Mouse (Mus musculus) thymus, adult 2 months (tissue): ENCODE results near the gene 2700081O15Rik. TPM values are rescaled to one million over a fixed set of nuclear protein-coding genes. Genes with fewer than 3 reads are reported as not detected.

Experiments
- DNase-seq: peaks from one replicate; pipeline ENCODE4 v3.0.0; 2021
- H3K27ac ChIP-seq: fragments of 200-500 bp; 2 replicates; pipeline ENCODE4 v1.5.1; 2012; ENCODE audit warnings: low read length, control low read depth; ENCODE audit not compliant: control insufficient read depth, insufficient read depth
- H3K27me3 ChIP-seq: fragments of 200-500 bp; 2 replicates; pipeline ENCODE4 v1.6.1; 2012; ENCODE audit warnings: mild to moderate bottlenecking, low read length, moderate library complexity, mixed read lengths; ENCODE audit not compliant: control insufficient read depth, insufficient read depth
- H3K36me3 ChIP-seq: fragments of 200-500 bp; 2 replicates; pipeline ENCODE4 v1.6.1; 2012; ENCODE audit warnings: mild to moderate bottlenecking, low read length, moderate library complexity; ENCODE audit not compliant: control insufficient read depth, insufficient read depth
- H3K4me1 ChIP-seq: fragments of 200-500 bp; replicated peaks from 2 replicates; pipeline ENCODE4 v1.6.1; 2012; ENCODE audit warnings: low read length; ENCODE audit not compliant: control insufficient read depth, insufficient read depth
- H3K4me3 ChIP-seq: fragments of 200-500 bp; 2 replicates; pipeline ENCODE4 v1.5.1; 2012; ENCODE audit warnings: mild to moderate bottlenecking, low read length, control low read depth, moderate library complexity; ENCODE audit not compliant: control insufficient read depth, insufficient read depth
- CTCF ChIP-seq: fragments of 200-500 bp; IDR thresholded peaks from 2 replicates; pipeline ENCODE4 v1.5.1; 2012; ENCODE audit warnings: mild to moderate bottlenecking, control low read depth, low read length, moderate library complexity, borderline replicate concordance; ENCODE audit not compliant: control insufficient read depth, poor library complexity, insufficient read depth; ENCODE audit errors: extremely low read depth
- POLR2A ChIP-seq: fragments of 200-500 bp; IDR thresholded peaks from 2 replicates; pipeline ENCODE4 v1.6.1; 2012; ENCODE audit warnings: mild to moderate bottlenecking, low read length, control low read depth, moderate library complexity; ENCODE audit not compliant: control insufficient read depth, poor library complexity, insufficient read depth; ENCODE audit errors: extremely low read depth
- WGBS: fragments of 180-500 bp; shearing (Covaris S2); methylation state at CpG from one replicate; pipeline ENCODE4 v1.1.7; 2018; 5-methylcytosine and 5-hydroxymethylcytosine counted together
- polyA plus RNA-seq: library from polyadenylated mRNA; depleted of rRNA; stranded (reverse); fragments of >200 nt; gene quantifications from 2 replicates; pipeline ENCODE4 v1.2.3, GENCODE M21; 2012; rRNA removed

2700081O15Rik gene
- polyA plus RNA-seq, 1 experiment = 68.3 TPM

- Histone ChIP-seq H3K4me3 (no peak overlapping the region), H3K36me3 (peaks cover 23% of the 10 kb centered on the region)
- 66% methylated on average over 2 of the region's 2 CpGs for WGBS
Measured at GRCm38 (mm10) chr19:7470643-7471042, 53.2 kb downstream of the 2700081O15Rik start.

More at GRCm38 (mm10) chr19:7470643-7471042, 53.2 kb downstream of the 2700081O15Rik start:
- H3K27me3 ChIP-seq = no peaks in the 10 kb centered on the region
- DNase-seq = no peak
- TF ChIP-seq POLR2A (no peak), CTCF (no peak)
- H3K4me1 ChIP-seq = peaks cover 4% of the 10 kb centered on the region
- H3K27ac ChIP-seq = no peak overlapping the region

Other genes starting within 250 kb of the 2700081O15Rik start
- 176 and 191 TPM in 2 replicates for gene Otub1, start 211.3 kb upstream of the 2700081O15Rik start, polyA plus RNA-seq
- 1,690 and 1,818 TPM in 2 replicates for gene Cox8a, start 200.0 kb upstream of the 2700081O15Rik start, polyA plus RNA-seq
- gene Naa40, start 176.4 kb upstream of the 2700081O15Rik start, polyA plus RNA-seq = 55.9 and 71.6 TPM in 2 replicates
- 31.2 and 42.8 TPM in 2 replicates for gene Rcor2, start 150.3 kb upstream of the 2700081O15Rik start, polyA plus RNA-seq
- gene Mark2, start 75.8 kb upstream of the 2700081O15Rik start, polyA plus RNA-seq = 189 and 212 TPM in 2 replicates
- 48.9 and 61.9 TPM in 2 replicates for gene Spindoc, start 34.6 kb upstream of the 2700081O15Rik start, polyA plus RNA-seq
- 197 and 239 TPM in 2 replicates for gene Rtn3, start 65.7 kb downstream of the 2700081O15Rik start, polyA plus RNA-seq
- 15.3 and 17.4 TPM in 2 replicates for gene Atl3, start 76.4 kb downstream of the 2700081O15Rik start, polyA plus RNA-seq
- 21.1 and 30.7 TPM in 2 replicates for gene Pla2g16, start 139.8 kb downstream of the 2700081O15Rik start, polyA plus RNA-seq
- 3.4 and 4.2 TPM in 2 replicates for gene Lgals12, start 189.6 kb downstream of the 2700081O15Rik start, polyA plus RNA-seq
- gene Hrasls5, start 194.9 kb downstream of the 2700081O15Rik start, polyA plus RNA-seq = 0.32 and 1.7 TPM in 2 replicates